Mouse (Mus musculus) cortical plate, adult 2 months (tissue): ENCODE measurements around the gene Cdh4.

Source experiments
- CTCF ChIP-seq: fragments of 200-500 bp; IDR thresholded peaks from 2 replicates; pipeline ENCODE4 v1.5.1; 2011; ENCODE audit warnings: mild to moderate bottlenecking, control low read depth, low read length; ENCODE audit not compliant: insufficient read depth; ENCODE audit errors: extremely low read depth
- POLR2A ChIP-seq: fragments of 200-500 bp; IDR thresholded peaks from 2 replicates; pipeline ENCODE4 v1.6.1; 2011; ENCODE audit warnings: mild to moderate bottlenecking, low read length, control low read depth; ENCODE audit not compliant: insufficient read depth; ENCODE audit errors: extremely low read depth

GRCm38 (mm10) chr2:179516559-179516958 is 74.3 kb downstream of the Cdh4 start:
- TF ChIP-seq CTCF (no peak), POLR2A (no peak)
